Mouse (Mus musculus): Measurements from ENCODE around the gene Cela3b.

Gene Cela3b

GRCm38 (mm10) chr4:137430502-137430901, at the start of gene Cela3b:
Cela3b (minus strand) TSS chr4:137430540.
- no peak for DNase-seq

- DNase-seq, result peak; percentile 85
Measured at GRCm38 (mm10) chr4:137479757-137480156, 49.4 kb upstream of the Cela3b start.

GRCm38 (mm10) chr4:137478306-137478705, 48.0 kb upstream of the Cela3b start:
- peak; percentile 64 for DNase-seq

GRCm38 (mm10) chr4:137477611-137478010, 47.3 kb upstream of the Cela3b start:
- no peak for DNase-seq

- no peak for DNase-seq
Measured at GRCm38 (mm10) chr4:137476761-137477237, 46.5 kb upstream of the Cela3b start.

- DNase-seq, result peak; percentile 66
Measured at GRCm38 (mm10) chr4:137476065-137476760, 45.9 kb upstream of the Cela3b start.

- no peak for DNase-seq
Measured at GRCm38 (mm10) chr4:137475271-137476050, 45.1 kb upstream of the Cela3b start.

- DNase-seq, result no peak
Measured at GRCm38 (mm10) chr4:137474694-137475093, 44.4 kb upstream of the Cela3b start.

- DNase-seq, result no peak
Measured at GRCm38 (mm10) chr4:137473701-137474388, 43.5 kb upstream of the Cela3b start.

- DNase-seq, result no peak
Measured at GRCm38 (mm10) chr4:137473240-137473639, 42.9 kb upstream of the Cela3b start.

GRCm38 (mm10) chr4:137471326-137471725, 41.0 kb upstream of the Cela3b start:
- DNase-seq, result no peak

GRCm38 (mm10) chr4:137470701-137471317, 40.5 kb upstream of the Cela3b start:
- DNase-seq, result peak; percentile 64

- no peak for DNase-seq
Measured at GRCm38 (mm10) chr4:137469845-137470692, 39.7 kb upstream of the Cela3b start.

GRCm38 (mm10) chr4:137469081-137469844, 38.9 kb upstream of the Cela3b start:
- peak; percentile 62 for DNase-seq

GRCm38 (mm10) chr4:137468260-137469080, 38.1 kb upstream of the Cela3b start, which contains the start of gene Hspg2:
Hspg2 (plus strand) TSS chr4:137468769.
- peak; percentile 97 for DNase-seq

GRCm38 (mm10) chr4:137467525-137467924, 37.2 kb upstream of the Cela3b start:
- no peak for DNase-seq

GRCm38 (mm10) chr4:137466991-137467390, 36.7 kb upstream of the Cela3b start:
- no peak for DNase-seq

GRCm38 (mm10) chr4:137465125-137465787, 34.9 kb upstream of the Cela3b start:
- DNase-seq, result no peak

- DNase-seq, result no peak
Measured at GRCm38 (mm10) chr4:137461981-137462690, 31.8 kb upstream of the Cela3b start.

Data from kidney, postnatal 14 days (tissue).